Mouse (Mus musculus) left cerebral cortex, postnatal 36 days (tissue): ENCODE measurements at regions not wholly inside any gene's neighbourhood (a gene's known extent, or its start where the extent isn't known, plus 50 kb on each side); places are given as distances from the start of the nearest gene placed in this dataset.
"Not testable (repeated sequence)": the region's sequence is repeated elsewhere in the genome, so short reads cannot be mapped to it uniquely, and the experiment has no call there.

Experiments used
- DNase-seq, 2 experiments: peaks; one replicate each; pipeline ENCODE4 v3.0.0; 2021 to 2022; ENCODE audit warnings: low spot score in 2 of 2, mixed read lengths in 1 of 2
- intact Hi-C: fragments of 180-260 bp; cut with DNase I; formaldehyde crosslinking; loops from one replicate; pipeline ENCODE4 v1.15.1; 2025

- no peak for DNase-seq
Measured at GRCm38 (mm10) chr10:126429502-126429901, 463.5 kb downstream of the Lrig3 start.

DNA sequence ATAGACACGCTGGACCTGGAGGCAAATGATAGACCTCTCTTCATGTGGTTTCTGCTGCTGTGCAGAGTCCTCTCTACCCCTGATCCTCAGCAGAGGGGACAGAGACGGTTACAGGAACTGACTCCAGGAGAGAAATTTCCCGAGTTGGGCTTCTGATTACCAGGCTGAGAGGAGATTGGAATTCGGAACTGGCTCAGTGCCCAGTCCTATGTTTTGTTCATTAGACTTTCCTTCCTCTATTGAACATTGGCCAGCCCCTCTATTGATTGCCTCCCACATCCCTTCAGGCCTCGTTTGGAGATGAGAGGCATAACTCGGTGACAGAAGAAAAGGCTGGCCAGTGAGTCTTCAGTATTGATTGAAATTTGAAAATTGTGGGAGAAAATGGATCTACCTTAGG lies 456.1 kb downstream of the Lrig3 start:
- intact Hi-C loops = no loop called here
- no peak for DNase-seq

More at GRCm38 (mm10) chr10:126429502-126429901, 463.5 kb downstream of the Lrig3 start:
- intact Hi-C loops = no loop called here

GRCm38 (mm10) chr10:126413786-126414185 lies 447.8 kb downstream of the Lrig3 start:
- intact Hi-C loops = no loop called here
- DNase-seq = no peak

GRCm38 (mm10) chr10:126392235-126392634 lies 426.3 kb downstream of the Lrig3 start:
- intact Hi-C loops = no loop called here
- DNase-seq = no peak

DNA sequence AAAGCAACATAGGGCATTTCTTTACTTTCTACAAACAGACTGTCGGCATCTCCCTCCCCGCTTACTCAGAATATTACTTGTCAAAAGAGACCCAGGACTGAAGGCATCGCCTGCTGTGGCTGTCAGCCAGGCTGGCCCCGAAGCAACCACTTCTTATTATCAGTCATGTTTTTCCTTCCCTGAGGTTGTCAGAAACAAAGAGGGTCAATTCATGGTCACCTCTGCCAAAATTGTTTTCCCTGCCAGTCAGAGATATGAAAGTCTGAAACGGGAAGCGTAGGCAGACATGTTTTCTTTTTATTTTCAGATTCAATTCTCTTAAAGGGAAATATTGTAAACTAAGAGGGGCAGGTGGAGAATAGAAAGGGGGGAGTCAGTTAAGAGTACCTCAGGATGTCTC lies 425.8 kb downstream of the Lrig3 start:
- intact Hi-C loops = no loop called here
- no peak for DNase-seq

GRCm38 (mm10) chr10:126386430-126386829 lies 420.5 kb downstream of the Lrig3 start:
- no peak for DNase-seq
- intact Hi-C loops = no loop called here

DNA sequence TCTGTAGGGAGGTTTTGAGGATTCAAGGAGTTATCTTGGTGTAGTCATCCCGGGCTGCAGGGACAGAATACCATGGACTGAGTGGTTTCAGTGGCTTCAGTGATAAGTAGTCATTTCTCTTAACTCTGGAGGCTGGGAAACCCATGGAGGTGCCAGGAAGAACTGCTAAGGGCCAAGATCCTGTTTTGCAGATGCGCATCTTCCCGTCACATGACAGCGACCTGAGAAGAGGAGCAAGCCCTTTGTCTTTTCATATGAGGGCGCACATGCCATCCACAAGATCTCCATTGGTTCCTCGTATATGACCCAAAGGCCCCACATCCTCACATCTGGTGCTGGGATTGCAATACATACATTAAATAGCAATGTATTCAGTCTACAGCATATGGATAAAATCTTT lies 419.7 kb downstream of the Lrig3 start:
- intact Hi-C loops = no loop called here
- no peak for DNase-seq

DNA sequence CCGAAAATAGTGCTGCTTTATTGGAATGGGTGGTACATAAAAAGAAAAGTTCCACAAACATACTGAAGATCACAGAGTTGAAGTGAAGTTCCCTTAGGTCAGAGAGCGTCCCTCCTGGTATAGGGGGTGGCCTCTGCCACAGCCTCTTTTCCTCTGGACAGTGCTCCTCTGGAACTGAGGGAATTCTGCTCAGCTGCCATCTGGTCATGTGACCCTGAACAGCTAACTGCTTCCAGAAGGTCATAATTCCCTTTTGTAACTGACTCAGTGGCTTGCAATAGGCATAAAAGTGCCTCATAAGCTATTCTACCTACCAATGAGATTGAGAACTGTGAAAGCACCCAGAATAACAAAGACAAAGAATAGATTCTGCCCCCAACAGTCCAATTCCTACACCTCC lies 414.4 kb downstream of the Lrig3 start:
- intact Hi-C loops = no loop called here
- no peak for DNase-seq

GRCm38 (mm10) chr10:126379239-126379638 lies 413.3 kb downstream of the Lrig3 start:
- DNase-seq = no peak

DNA sequence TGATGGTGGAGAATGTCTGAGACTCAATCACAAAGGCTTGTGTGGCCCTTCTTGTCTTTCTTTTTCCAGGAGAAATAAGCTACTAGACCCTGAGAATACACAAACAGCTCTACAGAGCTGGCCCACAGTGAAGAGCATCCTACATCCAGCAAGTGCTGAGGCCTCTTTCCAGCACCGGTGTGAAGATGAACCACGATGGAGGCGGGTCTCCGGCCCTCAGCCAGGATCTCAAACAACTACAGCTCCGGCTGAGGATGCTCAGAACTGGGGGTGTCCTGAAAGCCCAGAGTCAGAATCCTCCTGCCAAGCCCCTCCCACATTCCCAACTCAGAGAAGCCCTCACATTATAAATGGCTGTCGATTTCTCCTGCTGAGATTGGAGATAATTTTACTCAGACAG lies 407.9 kb downstream of the Lrig3 start:
- intact Hi-C loops = no loop called here
- DNase-seq = peak; percentile 7 to 10

More at GRCm38 (mm10) chr10:126379239-126379638, 413.3 kb downstream of the Lrig3 start:
- intact Hi-C loops = no loop called here

GRCm38 (mm10) chr10:126371881-126372280 lies 405.9 kb downstream of the Lrig3 start:
- no peak for DNase-seq
- intact Hi-C loops = no loop called here

DNA sequence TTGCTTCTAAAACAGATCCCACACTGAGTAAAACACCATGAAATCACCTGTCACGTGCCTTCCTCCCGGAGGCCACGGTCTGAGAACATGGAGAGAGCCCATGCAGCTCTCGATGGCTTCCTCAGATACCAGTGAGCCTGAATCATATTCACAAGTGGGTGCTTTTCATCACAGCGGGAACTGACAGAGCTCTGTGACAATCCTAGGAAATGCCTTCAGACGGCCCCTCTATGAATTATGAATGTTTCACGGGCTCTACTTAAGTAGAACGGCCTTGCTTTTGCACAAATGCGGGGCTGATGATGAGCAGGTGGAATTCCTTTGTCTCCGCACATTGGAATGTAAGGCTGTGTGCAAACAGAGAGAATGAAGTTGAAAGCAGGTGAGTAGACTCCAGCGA lies 383.1 kb downstream of the Lrig3 start:
- DNase-seq = no peak
- intact Hi-C loops = no loop called here

- intact Hi-C loops = loop anchor here (5.0 to 10.0 kb wide), 3 partner anchors 373 to 553 kb away; partner anchors contain the start of gene Lrig3
- no peak for DNase-seq
Measured at GRCm38 (mm10) chr10:126337426-126337825, 371.5 kb downstream of the Lrig3 start.

DNA sequence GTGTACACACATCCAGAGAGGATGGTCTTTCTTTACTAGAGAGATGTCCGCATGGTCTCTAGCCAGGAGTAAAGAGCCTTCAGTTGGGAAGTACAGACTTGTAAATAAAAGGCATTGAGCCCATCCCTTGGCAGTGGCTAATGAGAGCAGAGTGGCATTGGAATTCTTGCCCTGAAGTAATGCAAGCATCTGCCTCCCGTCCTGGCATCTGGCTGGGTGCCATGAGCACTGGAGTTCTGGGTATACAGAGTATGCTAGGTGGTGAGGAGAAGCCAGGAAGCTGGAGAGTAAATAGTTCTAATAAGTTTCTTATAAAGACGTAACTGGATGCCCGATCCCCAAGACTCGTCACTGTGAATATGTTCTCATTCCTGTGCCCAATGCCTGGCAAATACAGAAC lies 367.8 kb downstream of the Lrig3 start:
- DNase-seq = no peak
- intact Hi-C loops = loop anchor here (5.0 to 10.0 kb wide), 3 partner anchors 369 to 606 kb away; partner anchors contain the start of gene Lrig3

DNA sequence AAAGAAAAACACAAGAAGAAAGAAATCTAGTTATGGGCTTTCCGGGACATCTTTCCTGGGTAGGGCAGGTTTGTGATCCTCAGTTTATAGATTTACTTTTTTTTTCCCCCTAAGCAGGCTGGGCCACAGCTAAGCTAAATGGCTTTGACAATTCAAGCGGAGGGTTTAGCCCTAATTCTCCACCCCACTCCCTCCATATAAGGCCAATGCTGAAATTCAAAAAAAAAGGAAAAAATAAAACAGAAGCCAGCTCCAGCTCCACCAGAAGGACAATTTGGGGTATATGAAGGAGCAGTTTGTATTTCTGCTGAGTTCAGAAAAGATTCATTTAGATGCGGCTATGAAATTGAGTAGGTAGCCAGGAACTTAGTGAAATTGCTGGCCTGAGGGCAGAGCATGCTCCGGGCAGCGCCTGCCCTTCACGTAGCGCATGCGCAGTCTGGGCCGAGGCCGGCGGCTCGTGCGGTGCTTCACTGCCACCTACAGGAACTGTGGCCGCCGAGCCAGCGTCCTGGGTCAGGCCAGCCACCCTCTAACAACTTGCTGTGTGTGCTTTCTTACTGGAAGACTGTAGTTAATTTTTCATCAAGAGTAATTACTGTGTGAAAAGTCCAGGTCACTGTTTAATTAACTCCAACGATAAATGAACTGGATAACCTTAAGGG lies 364.5 kb downstream of the Lrig3 start:
- peak; percentile 84 to 88 for DNase-seq
- intact Hi-C loops = loop anchor here (5.0 to 10.0 kb wide), 3 partner anchors 366 to 603 kb away; partner anchors contain the start of gene Lrig3

GRCm38 (mm10) chr10:126320831-126321230 lies 354.9 kb downstream of the Lrig3 start:
- intact Hi-C loops = no loop called here
- no peak for DNase-seq

GRCm38 (mm10) chr10:126319795-126320194 lies 353.8 kb downstream of the Lrig3 start:
- no peak for DNase-seq
- intact Hi-C loops = no loop called here

GRCm38 (mm10) chr10:126299962-126300361 lies 334.0 kb downstream of the Lrig3 start:
- intact Hi-C loops = no loop called here
- no peak for DNase-seq

- DNase-seq = no peak
- intact Hi-C loops = no loop called here
Measured at GRCm38 (mm10) chr10:126298211-126298610, 332.2 kb downstream of the Lrig3 start.

DNA sequence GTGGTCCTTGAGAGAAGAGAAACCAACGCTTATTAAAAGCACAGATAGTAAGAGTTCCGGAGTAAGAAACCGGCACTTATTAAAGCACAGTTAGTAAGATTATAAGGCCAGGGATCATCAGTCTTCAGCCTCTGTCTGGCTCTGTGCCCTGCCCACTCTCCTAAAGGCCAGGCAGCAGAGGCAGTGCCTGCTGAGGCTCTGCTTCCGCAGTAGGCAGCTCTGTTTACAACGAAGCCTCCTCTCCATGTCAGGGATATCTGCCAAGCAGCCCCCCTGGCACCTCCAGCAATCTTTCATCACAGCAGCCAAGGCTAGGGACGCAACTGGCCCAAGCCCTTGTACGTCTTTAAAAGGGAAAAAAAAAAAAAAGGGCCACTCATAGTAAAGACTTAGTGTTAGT lies 329.9 kb downstream of the Lrig3 start:
- intact Hi-C loops = no loop called here
- no peak for DNase-seq

- intact Hi-C loops = no loop called here
- DNase-seq = no peak
Measured at GRCm38 (mm10) chr10:126291765-126292164, 325.8 kb downstream of the Lrig3 start.

DNA sequence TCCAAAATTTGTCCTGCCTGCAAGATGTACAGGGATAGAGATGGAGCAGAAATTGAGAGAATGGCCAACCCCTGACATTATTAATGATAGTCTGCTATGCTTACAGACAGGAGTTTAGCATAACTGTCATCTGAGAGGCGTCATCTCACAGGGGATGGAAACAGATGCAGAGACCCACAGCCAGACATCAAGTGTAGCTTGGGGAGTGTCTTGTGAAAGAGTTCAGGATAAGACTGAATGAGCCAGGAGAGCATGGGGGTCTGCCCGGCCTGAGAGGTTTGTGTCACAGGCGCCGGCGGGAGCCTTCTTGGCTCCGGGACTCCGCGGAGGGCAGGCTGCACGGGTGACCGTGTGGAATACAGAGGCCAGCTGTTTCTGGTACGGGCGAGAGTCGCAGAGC lies 319.1 kb downstream of the Lrig3 start:
- DNase-seq, intact Hi-C loops: not testable (repeated sequence)
